8 mouse cellular contexts compared by ENCODE assay signal in genomic region chr5:135879449-135880158, GRCm38 (mm10). TPM values are rescaled to one million over a fixed set of nuclear protein-coding genes. Genes with fewer than 3 reads are reported as not detected.
DNase-seq lines count a peak whose midpoint lies in the region; ATAC-seq and TF ChIP-seq lines count a peak whose summit lies in the region.
"Had no signal": no experiment of that assay in that cellular context is flagged by ENCODE, and none has a peak within 500 bp of the region (broad histone marks: within the 10 kb centered on the region; RNA-seq: fewer than 3 reads in every experiment).

No protein-coding gene starts in this region.

- no peaks in the 10 kb centered on the region for H3K4me1 ChIP-seq in midbrain, postnatal 0 days (ENCODE audit: insufficient read depth, low read length)
- peaks cover 10% of the 10 kb centered on the region for H3K4me1 ChIP-seq in midbrain, embryonic 10.5 days
- H3K4me1 ChIP-seq in kidney, embryonic 15.5 days, result peaks cover 22% of the 10 kb centered on the region

- no peak overlapping the region for H3K27ac ChIP-seq in midbrain, postnatal 0 days (ENCODE audit: low read depth, low read length)
- H3K27ac ChIP-seq in midbrain, embryonic 10.5 days (replicated peaks), result no peak overlapping the region
- H3K27ac ChIP-seq in kidney, embryonic 15.5 days, result no peak overlapping the region; the same call in 1 of the 2 replicates
- H3K27ac ChIP-seq: midbrain, embryonic 12.5 days had no signal

- H3ac ChIP-seq in myocyte (ENCODE audit: control insufficient read depth, insufficient read length), result no peak overlapping the region

- no peaks in the 10 kb centered on the region for H3K79me2 ChIP-seq in myocyte (ENCODE audit: control insufficient read depth, insufficient read depth)

- WGBS in midbrain, postnatal 0 days, result 50% methylated on average over 13 of the region's 13 CpGs
- WGBS in midbrain, embryonic 10.5 days, result 75% methylated on average over 13 of the region's 13 CpGs
- WGBS in kidney, embryonic 15.5 days, result 40% methylated on average over 13 of the region's 13 CpGs

- TF ChIP-seq POLR2A in brain, embryonic 14.5 days (IDR thresholded peaks at IDR 0.05; ENCODE audit: borderline replicate concordance, extremely low read depth, insufficient read depth, insufficient read length, poor library complexity, severe bottlenecking), result no peak
- TF ChIP-seq POLR2A in myocyte (IDR thresholded peaks at IDR 0.05; ENCODE audit: insufficient read length, low read depth), result no peak

- no peaks in the 10 kb centered on the region for H3K27me3 ChIP-seq in midbrain, postnatal 0 days (ENCODE audit: insufficient read depth, low read length)
- H3K27me3 ChIP-seq in midbrain, embryonic 10.5 days (ENCODE audit: low read depth, poor library complexity, severe bottlenecking), result 0 out of 2 replicates have a peak, but pooled peaks cover 6% of the 10 kb centered on the region
- no peaks in the 10 kb centered on the region for H3K27me3 ChIP-seq in kidney, embryonic 15.5 days
- no peaks in the 10 kb centered on the region for H3K27me3 ChIP-seq in myocyte (ENCODE audit: control insufficient read depth, insufficient read depth, insufficient read length)
- H3K27me3 ChIP-seq: midbrain, embryonic 12.5 days had no signal

- no peak for TF ChIP-seq CTCF in midbrain, postnatal 0 days (IDR thresholded peaks at IDR 0.05)
- no peak for TF ChIP-seq CTCF in brain, embryonic 14.5 days (IDR thresholded peaks at IDR 0.05; ENCODE audit: borderline replicate concordance, extremely low read depth, insufficient read depth, insufficient read length)

- H3K9ac ChIP-seq in midbrain, postnatal 0 days (replicated peaks; ENCODE audit: low read length, poor library complexity, severe bottlenecking), result no peak overlapping the region; the same call in 1 of the 2 replicates
- no peak overlapping the region for H3K9ac ChIP-seq in kidney, embryonic 15.5 days
- H3K9ac ChIP-seq: midbrain, embryonic 12.5 days had no signal

- no peak overlapping the region for H3K4me2 ChIP-seq in midbrain, postnatal 0 days (ENCODE audit: low read depth, low read length, poor library complexity, severe bottlenecking)
- no peak overlapping the region for H3K4me2 ChIP-seq in kidney, embryonic 15.5 days
- H3K4me2 ChIP-seq in myocyte (ENCODE audit: low read depth), result peak overlapping the region; percentile 74
- H3K4me2 ChIP-seq: midbrain, embryonic 12.5 days had no signal

- no peaks in the 10 kb centered on the region for H3K36me3 ChIP-seq in midbrain, postnatal 0 days (ENCODE audit: insufficient read depth, low read length)
- H3K36me3 ChIP-seq in midbrain, embryonic 10.5 days, result no peaks in the 10 kb centered on the region
- no peaks in the 10 kb centered on the region for H3K36me3 ChIP-seq in kidney, embryonic 15.5 days
- H3K36me3 ChIP-seq in myocyte (ENCODE audit: control insufficient read depth, insufficient read depth), result no peaks in the 10 kb centered on the region
- H3K36me3 ChIP-seq: midbrain, embryonic 12.5 days had no signal

- peak; percentile 79 for DNase-seq in midbrain, postnatal 0 days (ENCODE audit: low spot score)
- no peak for DNase-seq in midbrain, embryonic 10.5 days (ENCODE audit: low spot score)
- peak; percentile 83 for DNase-seq in brain, embryonic 14.5 days (ENCODE audit: low read depth)
- peak; percentile 52 for DNase-seq in gonadal fat pad, adult 2 months (ENCODE audit: low read depth)
- no peak for DNase-seq in spleen, postnatal 14 days (ENCODE audit: low spot score in 2 of 2)

- no peak overlapping the region for H3K4me3 ChIP-seq in midbrain, postnatal 0 days (ENCODE audit: low read depth, low read length)
- no peak overlapping the region for H3K4me3 ChIP-seq in midbrain, embryonic 10.5 days
- H3K4me3 ChIP-seq in kidney, embryonic 15.5 days (replicated peaks), result no peak overlapping the region
- H3K4me3 ChIP-seq in myocyte, result no peak overlapping the region
- H3K4me3 ChIP-seq: midbrain, embryonic 12.5 days had no signal

- ATAC-seq in midbrain, postnatal 0 days (ENCODE audit: low FRiP score), result peak; percentile 10; the same call in 1 of the 2 replicates
- 0 out of 2 replicates have a peak, but pooled peaks have one; percentile 12 for ATAC-seq in kidney, embryonic 15.5 days (replicated peaks; ENCODE audit: low FRiP score)

- H3K9me3 ChIP-seq in midbrain, postnatal 0 days (ENCODE audit: low read length), result no peaks in the 10 kb centered on the region
- H3K9me3 ChIP-seq in midbrain, embryonic 10.5 days (replicated peaks), result no peaks in the 10 kb centered on the region
- no peaks in the 10 kb centered on the region for H3K9me3 ChIP-seq in kidney, embryonic 15.5 days (replicated peaks)
- H3K9me3 ChIP-seq: midbrain, embryonic 12.5 days had no signal

TF ChIP-seq in myocyte, 11 proteins besides CTCF, POLR2A, EP300 and RAD21:
- TF ChIP-seq REST (IDR thresholded peaks at IDR 0.05; ENCODE audit: insufficient read depth, insufficient read length), result no peak
- peak; percentile 27 for TF ChIP-seq POLR2AphosphoS2 (IDR thresholded peaks at IDR 0.05; ENCODE audit: insufficient read length, low read depth)
- TF ChIP-seq CEBPB (IDR thresholded peaks at IDR 0.05; ENCODE audit: insufficient read depth, poor library complexity, severe bottlenecking), result no peak
- peak; percentile 18 for TF ChIP-seq TCF3 (IDR thresholded peaks at IDR 0.05; ENCODE audit: insufficient read length, low read depth)
- no peak for TF ChIP-seq E2F4 (IDR thresholded peaks at IDR 0.05; ENCODE audit: insufficient read depth)
- no peak for TF ChIP-seq MAX (IDR thresholded peaks at IDR 0.05; ENCODE audit: low read depth)
- TF ChIP-seq MYOG (IDR thresholded peaks at IDR 0.05; ENCODE audit: control insufficient read depth in 1 of 3, insufficient read depth in 1 of 3, insufficient read length in 2 of 3, low read depth in 2 of 3), result peak; percentile 56 to 96 (median 74)
- no peak for TF ChIP-seq USF1 (IDR thresholded peaks at IDR 0.05; ENCODE audit: low read depth)
- TF ChIP-seq SRF (IDR thresholded peaks at IDR 0.05; ENCODE audit: control insufficient read depth, insufficient read length, low read depth), result no peak
- TF ChIP-seq MYOD1 (IDR thresholded peaks at IDR 0.05; ENCODE audit: control insufficient read depth in 1 of 3, insufficient read length in 2 of 3, low read depth in 2 of 3), result peak; percentile 77 to 90 (median 89)
- peak; percentile 64 for TF ChIP-seq TCF12 (IDR thresholded peaks at IDR 0.05; ENCODE audit: insufficient read depth, poor library complexity, severe bottlenecking)

RNA-seq across cellular contexts. Expression of gene Hspb1, which starts 8.1 kb away (rescaled TPM):
- total RNA-seq in midbrain, postnatal 0 days (2014; rRNA removed), result 26.2 and 28.8 TPM in 2 replicates
- polyA plus RNA-seq in midbrain, postnatal 0 days (2015; fragmentation: Nextera tagmentation; extraction: Ambion mirVana), result 19.2 and 19.3 TPM in 2 replicates
- polyA plus RNA-seq in midbrain, embryonic 10.5 days (2016; fragmentation: Nextera tagmentation; extraction: Ambion mirVana), result 7.8 and 8.5 TPM in 2 replicates
- polyA plus RNA-seq in brain, embryonic 14.5 days (2012; rRNA removed), result 17.2 and 27.4 TPM in 2 replicates
- polyA plus RNA-seq in gonadal fat pad, adult 2 months (2012; rRNA removed), result 195 and 199 TPM in 2 replicates
- polyA plus RNA-seq in kidney, embryonic 15.5 days (2015; fragmentation: Nextera tagmentation; extraction: Ambion mirVana), result 70.0 and 72.9 TPM in 2 replicates
- 622 TPM for polyA plus RNA-seq in myocyte (2012; fragmentation: generic; extraction: Trizol)

RNA-seq across cellular contexts. Expression of gene Ywhag, which starts 54.8 kb away (rescaled TPM):
- total RNA-seq in midbrain, postnatal 0 days (2014; rRNA removed), result 357 and 411 TPM in 2 replicates
- 906 and 919 TPM in 2 replicates for polyA plus RNA-seq in midbrain, postnatal 0 days (2015; fragmentation: Nextera tagmentation; extraction: Ambion mirVana)
- 270 and 311 TPM in 2 replicates for polyA plus RNA-seq in midbrain, embryonic 10.5 days (2016; fragmentation: Nextera tagmentation; extraction: Ambion mirVana)
- 258 and 495 TPM in 2 replicates for polyA plus RNA-seq in brain, embryonic 14.5 days (2012; rRNA removed)
- 138 and 165 TPM in 2 replicates for polyA plus RNA-seq in gonadal fat pad, adult 2 months (2012; rRNA removed)
- 179 and 189 TPM in 2 replicates for polyA plus RNA-seq in kidney, embryonic 15.5 days (2015; fragmentation: Nextera tagmentation; extraction: Ambion mirVana)
- 244 TPM for polyA plus RNA-seq in myocyte (2012; fragmentation: generic; extraction: Trizol)

Comparison
In these comparisons a context has a peak if more than half of its experiments do, and no peak if none do; other contexts are left out.
1. DNase-seq: peak in midbrain, postnatal 0 days (single experiment), brain, embryonic 14.5 days (single experiment) and gonadal fat pad, adult 2 months (single experiment); none in midbrain, embryonic 10.5 days (single experiment) and spleen, postnatal 14 days (0 of 2).